Mouse (Mus musculus): ENCODE measurements around the gene Ttc33. TPM values are rescaled to one million over a fixed set of nuclear protein-coding genes. Genes with fewer than 3 reads are reported as not detected.
"Not testable (repeated sequence)": the region's sequence is repeated elsewhere in the genome, so short reads cannot be mapped to it uniquely, and the experiment has no call there.

The Ttc33 gene
- polyA plus RNA-seq, 1 experiment = 31.0 TPM

DNA sequence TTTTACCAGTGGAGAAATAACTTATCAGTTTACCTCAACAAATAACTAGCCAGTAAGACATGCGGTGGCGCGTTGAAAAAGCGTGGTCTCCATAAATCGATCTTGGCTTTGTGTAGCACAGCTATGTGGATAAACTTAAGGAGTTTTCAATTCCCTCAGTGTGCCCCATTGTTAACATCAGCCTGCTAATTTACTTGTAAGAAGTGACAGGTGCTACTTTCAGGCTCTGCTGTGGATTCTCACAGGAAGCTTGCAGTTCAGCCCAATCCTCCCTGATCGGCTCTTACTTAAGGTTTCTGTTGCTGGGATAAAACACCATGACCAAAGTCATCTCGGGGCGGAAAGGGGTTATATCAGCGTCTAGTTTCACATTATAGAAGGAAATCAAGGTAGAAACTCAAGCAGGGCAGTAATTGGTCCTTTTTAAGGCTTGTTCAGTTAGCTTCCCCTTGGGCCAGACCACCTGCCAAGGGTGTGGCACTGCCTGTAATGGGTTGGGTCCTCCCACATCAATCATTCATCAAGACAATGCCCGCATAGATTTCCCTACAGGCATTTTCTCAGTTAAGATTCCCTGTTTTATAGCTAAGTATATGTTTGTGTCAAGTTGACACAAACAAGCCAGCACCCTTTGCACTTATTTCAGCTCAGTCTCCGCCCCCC lies 526 bp upstream of the Ttc33 start:
- no peak for DNase-seq (ENCODE audit: low spot score)

DNA sequence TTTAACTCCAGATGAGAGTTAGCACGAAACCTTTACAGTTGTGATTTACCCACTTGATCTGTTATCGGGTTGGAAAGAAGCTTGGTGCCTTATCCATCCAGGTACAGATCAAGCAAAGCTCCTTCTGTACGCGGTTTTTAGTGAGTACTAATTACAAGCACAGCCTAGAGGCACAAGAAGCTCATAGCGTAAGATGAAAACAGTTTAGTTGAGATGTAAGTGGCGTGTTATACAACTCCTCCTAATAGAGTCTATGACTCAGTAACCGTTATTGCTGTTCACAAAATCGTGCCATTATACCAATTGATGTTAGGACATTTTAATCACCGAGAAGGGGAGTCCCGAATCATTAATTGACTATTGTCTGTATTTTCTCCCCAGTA lies 959 bp downstream of the Ttc33 start:
- DNase-seq (ENCODE audit: low spot score) = no peak

DNA sequence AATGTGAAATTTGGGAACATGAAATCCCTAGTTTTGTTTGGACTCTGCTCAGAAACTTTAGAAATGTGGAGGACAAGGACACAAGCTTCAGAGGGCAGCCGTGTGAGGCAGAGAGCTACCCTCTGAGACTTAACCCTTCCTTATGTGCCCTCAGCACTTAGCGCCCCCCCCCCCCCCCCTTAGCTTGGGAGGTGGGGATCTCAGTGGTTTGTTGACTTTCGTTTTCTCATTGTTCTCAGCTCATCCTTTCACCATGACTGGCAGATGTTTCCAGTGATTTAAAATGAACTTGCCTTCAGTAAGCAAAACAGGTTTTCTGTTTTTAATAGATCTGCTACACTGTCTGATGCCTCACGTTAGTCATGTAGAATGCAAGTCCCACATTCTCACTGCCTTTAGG lies 1.8 kb downstream of the Ttc33 start:
- DNase-seq (ENCODE audit: low spot score) = no peak

DNA sequence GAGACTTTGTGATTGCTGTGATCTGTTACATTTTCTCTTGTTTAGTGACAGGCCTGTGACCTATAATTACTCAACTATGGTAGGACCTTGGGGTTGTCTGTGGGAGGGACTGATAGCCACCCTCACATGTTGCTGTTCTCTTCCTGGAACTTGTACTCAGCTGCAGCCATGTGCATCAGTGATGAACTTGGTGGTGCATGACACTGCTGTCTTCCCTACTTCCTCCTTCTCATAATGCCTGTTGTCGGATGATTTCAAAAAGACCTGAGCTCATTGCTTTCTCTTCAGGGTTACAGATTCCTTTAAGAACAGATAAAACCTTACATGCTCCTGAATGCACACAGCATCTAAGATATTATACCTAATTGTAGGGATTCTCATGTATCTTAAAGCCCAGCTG lies 2.7 kb downstream of the Ttc33 start:
- DNase-seq (ENCODE audit: low spot score) = no peak

DNA sequence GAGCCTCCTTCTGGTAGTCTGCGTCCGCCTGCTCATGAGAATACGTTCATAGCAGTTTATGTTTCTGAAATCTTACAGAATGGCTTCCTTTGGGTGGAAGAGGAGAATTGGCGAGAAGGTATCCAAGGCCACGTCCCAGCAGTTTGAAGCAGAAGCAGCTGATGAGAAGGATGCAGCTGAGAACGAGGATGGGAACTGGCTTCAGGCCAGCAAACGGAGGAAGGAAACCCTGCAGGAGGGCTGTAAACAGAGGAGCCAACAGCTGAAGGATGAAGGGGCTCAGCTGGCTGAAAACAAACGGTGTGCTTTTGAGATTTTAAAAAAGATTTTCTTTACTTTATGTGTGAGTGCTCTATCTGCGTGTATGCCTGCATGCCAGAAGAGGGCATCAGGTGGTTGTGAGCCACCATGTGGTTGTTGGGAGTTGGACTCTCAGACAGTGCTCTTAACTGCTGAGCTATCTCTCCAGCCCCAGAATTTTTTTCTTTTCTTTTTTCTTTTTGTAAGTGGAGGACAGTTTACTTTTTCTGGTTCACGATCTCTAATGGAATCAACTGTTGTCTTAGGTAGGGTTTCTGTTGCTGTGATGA lies 4.3 kb downstream of the Ttc33 start:
- DNase-seq (ENCODE audit: low spot score) = no peak

DNA sequence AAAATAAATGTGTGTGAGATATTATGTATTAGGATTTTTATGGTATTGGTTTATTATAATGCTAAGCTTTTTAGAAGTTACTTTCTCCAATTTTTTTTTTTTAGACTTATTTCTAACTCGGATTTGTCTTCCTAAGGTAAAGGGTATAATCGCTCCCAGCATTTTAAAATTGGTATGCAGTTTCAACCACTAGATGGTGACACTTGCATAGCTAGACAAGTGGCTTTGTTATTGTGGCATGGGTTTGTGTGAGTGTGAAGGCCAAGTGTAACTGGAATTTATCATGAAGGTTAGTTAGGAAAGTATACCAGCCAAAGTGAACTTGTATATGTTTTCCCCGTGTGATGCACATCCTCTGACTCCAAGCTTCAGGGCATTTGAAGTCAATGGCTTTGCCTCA lies 8.5 kb downstream of the Ttc33 start:
- DNase-seq (ENCODE audit: low spot score) = no peak

DNA sequence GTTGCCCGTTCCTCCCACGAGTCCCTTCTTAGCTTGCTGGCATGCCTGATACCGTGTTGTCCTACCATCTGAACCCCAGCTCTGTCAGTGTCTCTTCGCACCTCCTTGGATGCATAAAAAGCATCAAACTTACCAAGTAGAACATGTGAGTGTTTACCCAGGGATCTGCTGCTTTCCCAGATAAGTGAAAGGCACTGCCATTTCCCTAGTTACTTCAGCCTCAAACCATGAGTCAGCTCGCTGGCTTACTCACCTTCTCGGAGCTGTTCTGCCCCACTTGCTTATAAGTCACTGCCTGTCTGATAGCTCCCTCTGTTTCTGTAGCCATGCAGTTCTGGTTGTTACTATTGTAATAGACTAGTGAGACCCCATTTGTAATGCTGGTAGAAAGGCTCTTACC lies 9.1 kb downstream of the Ttc33 start:
- DNase-seq (ENCODE audit: low spot score) = no peak

DNA sequence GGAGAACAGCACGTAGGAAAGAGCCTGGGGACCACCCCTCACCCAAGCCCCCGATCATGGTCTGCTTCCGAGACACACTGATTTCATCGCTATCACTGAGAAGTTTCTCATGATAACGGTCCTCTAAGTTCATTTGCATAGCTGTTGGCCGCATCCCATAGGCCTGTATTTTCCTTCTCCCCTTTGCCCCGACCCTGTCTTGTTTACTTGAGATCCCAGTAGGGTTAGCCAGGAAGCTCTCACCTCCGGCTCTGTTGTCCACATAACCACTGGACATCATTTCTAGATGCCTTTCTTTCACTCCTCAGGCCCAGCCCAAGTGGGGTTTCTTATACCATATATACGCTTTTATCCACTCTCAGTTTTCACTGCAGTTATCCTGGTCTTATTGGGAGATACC lies 9.6 kb downstream of the Ttc33 start:
- no peak for DNase-seq (ENCODE audit: low spot score)

DNA sequence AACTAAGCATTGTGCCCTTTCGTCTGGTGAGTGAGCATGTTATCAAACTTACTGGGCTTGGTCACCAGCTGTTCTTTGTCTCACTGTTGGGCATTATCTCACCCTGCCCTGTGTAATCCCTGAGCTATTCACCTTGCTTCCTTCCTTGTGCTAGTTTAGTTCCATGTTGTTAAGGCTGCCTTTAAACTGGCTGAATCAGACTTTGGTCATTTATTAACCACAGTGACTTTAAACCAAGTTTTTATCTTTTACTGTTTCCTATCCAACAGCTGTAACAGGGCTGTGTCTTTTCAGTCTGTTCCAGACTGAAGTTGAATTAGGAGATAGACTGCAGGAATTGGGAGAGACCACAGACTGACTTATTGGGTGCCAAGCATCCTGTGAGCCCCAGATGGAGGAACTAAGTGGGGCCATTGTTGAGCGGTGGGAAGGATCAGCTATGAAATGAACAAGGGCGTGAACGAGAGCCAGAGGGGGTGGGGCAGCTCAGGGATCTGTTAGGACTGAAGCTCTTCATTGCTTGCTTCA lies 10.7 kb downstream of the Ttc33 start:
- no peak for DNase-seq (ENCODE audit: low spot score)

DNA sequence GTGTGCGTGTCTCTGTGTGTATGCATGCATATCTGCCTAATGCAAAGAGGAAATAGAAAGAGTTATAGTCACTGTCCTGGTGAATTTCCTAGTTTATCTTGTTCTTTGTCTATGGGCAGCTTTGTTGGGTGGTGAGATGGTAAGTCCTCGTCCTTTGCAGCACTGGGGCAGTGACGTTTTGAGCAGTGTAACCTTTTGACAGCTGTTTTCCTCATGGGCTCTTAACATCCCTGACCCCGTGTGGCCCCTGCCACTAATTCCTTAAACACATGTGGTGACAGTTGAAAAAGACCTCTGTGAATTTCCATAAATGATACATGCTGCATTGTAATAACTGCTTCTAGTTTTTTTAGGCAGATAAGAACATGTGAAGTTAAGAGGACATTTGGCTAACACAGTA lies 11.4 kb downstream of the Ttc33 start:
- no peak for DNase-seq (ENCODE audit: low spot score)

DNA sequence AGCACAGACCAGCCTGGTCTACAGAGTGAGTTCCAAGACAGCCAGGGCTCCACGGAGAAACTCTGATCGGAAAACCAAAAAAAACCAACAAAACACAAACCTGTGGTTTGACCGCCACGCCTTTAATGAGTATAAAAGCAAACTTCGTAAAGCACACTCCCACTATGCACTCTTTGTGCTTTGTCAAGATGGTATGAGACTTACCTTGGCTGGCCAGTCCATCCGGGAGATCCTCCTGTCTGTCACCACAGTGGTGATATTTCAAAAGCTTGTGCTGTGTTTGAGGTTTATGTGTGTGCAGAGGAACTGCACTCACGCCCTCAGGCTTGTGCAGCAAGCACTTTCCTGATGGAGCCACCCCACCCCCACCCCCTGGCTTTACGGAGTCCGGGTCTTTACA lies 19.9 kb downstream of the Ttc33 start:
- DNase-seq (ENCODE audit: low spot score) = no peak

DNA sequence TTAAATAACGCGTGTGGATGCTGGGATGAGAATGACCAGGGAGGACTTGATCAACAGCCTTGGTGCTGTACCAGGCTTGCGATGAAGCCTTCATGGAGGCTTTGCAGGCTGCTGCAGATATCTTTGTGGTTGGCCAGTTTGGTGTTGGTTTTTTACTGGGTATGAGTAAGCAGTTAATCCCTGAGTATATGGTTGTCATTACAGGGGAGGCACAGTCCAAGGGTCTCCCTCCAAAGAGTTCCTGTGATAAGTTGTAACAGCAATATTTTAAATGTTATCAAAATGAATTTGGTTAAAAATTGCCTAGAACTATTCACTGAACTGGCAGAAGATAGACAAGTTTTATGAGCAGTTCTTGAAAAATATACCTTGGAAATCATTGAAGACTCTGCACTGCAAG lies 23.8 kb downstream of the Ttc33 start:
- DNase-seq (ENCODE audit: low spot score) = no peak

DNA sequence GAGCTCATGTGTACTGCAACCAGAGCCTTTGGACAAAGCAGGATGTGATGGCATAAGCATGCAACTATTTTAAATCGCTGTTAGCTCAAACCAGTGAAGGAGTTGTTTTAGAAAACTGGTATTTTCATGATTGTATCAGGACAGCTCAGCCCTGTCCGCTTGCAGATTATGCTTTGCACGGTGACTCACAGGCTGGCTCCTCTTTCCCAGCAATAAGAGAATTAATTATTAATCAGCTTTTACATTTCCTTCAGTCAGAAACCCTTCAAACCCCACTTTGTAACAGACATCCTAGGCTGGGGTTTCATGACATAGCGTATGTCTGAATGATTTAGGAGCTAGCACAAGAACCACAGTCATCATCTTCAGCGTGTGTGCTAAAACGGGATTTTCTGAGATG lies 35.2 kb downstream of the Ttc33 start:
- no peak for DNase-seq (ENCODE audit: low spot score)

DNA sequence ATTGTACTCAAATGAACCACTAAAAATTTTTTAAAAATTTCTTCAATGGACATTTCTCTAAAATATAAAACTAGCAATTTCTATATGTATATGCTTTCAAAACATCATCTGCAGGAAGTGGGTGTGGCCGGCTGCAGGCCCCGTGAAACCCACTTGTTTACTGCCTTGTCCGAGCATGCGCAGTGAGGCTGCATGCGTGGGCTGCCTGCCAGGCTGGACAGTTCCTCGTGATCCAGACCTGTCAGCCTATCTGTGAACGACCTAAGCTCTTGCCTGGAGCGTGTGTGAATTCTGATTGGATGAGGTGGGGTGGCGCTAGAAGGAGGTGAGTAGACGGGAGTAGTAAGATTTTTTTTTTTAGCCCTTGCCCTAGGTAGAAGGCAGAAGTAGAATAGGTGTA lies 45.4 kb downstream of the Ttc33 start:
- DNase-seq (ENCODE audit: low spot score) = not testable (repeated sequence)

DNA sequence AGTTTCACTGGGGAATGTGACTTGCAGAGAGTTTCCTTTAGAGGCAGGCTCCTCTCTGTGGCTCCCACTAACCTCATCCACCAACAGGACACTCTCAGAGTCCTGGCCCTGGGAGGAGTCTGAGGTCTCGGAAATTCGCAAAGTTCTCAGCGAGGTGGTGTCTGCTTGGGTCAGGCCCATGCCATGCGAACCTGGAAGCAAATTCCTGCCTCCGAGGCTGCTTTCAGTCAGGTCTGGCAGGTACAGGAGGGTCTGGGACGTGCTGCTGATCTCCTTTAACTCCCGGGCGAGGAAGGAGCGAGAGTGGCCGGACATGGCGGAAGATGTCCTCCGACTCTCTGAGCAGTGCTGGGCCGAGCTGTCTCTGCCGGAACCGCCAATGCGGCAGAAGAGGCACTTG lies 49.3 kb downstream of the Ttc33 start:
- no peak for DNase-seq (ENCODE audit: low spot score)

DNA sequence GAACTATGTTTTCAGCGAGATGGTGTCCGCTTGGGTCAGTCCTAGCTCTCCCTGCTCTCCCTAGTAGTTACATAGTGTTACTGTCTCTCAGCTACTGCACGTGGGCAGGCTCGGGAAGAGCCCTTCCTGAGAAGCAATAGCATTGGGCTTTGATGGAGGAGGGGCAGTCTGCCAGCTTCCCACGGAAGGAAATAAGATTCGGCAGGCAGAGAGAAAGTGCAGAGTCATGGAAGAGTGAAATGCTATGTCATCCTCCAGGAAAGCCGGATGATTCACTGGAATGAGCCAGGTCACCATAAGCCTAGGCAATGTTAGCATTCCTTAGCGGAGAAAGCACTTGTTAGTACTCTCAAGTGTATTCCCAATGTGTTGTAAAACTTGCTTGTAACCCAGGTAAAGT lies 50.2 kb downstream of the Ttc33 start:
- no peak for DNase-seq (ENCODE audit: low spot score)

DNA sequence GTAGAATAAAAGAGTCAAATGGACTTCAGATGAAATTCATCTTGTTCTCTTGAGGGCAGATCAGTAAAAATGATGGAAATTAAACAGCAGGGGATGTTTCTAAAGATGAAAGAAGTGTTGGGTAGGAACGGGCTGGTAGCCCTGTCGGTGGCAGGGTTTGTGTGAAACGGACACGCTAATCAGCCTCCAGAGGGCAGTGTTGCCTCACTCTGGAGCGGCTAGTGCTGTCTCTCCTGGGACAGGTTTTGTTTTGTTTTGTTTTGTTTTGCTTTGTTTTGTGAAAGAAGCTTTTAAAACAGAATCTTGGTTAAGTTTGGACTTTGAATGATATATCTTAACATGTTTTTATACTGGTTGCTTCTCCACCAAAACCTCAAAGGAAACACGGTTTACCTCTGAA lies 51.2 kb downstream of the Ttc33 start:
- peak; percentile 57 for DNase-seq (ENCODE audit: low spot score)

DNA sequence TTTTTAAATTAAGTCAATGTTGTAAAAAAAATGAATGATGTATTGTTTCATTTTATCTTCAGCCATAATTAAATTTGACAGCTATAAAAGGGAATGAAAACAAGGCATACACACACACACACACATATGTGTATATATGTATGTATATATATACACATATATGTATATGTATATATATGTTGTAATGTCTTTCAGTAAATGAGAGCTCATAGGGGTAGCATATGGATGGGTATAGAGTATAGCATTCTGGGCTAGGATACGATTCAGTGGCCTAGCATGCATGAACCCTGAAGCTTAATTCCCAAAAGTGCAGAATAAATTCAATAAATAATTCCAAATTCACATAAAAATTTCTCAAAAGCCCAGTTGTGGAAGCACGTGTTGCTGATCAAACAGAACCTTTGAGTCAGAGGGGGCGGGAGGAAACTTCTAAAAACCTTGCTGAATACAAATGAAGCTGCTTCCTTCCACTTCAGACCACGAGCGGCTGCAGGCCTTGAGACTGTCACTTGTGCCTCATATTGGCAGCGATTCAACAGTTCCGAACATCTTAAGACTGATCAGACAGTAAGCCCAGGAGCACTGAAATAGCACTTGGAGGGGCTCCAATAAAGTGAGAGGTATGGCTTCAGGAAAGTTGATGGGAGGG lies 51.8 kb downstream of the Ttc33 start:
- no peak for DNase-seq (ENCODE audit: low spot score)

DNA sequence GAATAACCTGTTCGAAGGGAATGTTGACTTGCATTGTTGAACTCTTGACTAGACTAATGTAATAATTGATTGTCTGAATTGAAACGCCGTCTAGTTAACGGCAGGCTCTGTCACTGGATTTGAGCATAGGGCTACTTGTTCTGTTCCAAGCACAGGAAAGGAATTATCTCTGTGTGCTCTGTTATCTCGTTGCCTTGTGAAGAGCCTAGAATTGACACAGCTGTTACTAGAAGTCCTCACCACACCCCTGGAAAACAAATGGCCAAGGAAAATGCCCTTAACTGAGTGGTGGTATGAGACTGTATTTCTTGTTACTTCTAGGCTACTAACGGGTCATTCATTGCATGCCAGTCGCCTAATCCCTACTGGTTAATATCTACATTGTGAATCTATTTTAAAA lies 52.7 kb downstream of the Ttc33 start:
- no peak for DNase-seq (ENCODE audit: low spot score)

DNA sequence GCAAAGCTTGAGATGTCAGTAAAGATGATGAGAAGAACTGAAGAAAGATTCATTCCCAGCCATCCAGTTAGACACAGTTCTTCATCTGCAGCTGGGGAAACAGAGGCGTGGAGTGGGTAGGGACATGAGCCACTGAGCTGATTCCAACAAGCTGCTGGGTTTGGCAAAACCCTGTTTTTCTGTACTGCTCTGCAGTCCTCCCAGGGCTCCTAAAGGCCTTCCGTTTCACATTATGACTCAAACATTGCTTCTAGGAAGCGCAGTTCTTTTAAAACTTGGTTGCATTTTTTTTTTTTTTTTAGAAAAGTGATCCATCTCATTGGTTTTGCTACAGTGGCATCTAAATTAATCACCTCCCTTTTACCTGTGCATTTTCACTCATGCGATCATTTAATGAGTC lies 53.2 kb downstream of the Ttc33 start:
- DNase-seq (ENCODE audit: low spot score) = no peak

DNA sequence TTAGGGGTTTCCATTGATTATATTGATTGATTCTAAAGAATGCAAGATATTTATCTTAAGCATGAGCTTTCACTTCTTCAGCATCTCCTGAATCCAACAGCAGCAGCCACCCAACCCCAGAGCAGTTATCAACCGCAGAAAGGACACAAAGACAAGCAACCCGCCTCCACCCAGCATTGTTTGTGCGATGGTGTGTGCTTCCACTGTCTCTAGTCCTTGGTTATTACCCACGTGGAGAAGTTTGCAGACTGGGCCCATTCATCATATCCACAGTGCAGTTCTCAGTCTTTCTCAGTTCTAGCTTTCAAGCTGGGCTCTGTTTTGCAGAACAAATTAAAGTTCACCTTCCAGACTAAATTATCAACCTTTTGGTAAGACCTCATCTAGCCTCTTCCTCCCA lies 54.0 kb downstream of the Ttc33 start:
- no peak for DNase-seq (ENCODE audit: low spot score)

DNA sequence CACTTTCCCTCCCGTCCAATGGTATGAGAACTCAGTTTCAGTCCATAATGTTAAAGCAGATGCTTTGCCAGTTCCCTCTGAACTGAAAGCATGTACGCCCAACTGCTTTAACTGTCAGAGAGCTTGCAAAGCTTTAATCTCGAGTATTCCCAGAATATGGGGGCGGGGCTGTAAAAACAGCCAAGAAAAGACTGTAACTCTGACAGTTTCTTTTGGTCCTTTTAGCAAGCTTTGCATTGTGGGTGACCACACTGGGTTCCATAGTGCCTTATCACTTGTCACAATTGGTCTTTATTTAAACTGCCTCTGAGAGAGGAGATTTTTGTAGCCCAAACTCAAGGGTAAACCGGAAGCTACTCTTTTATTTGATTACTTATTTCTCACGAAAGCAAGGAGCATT lies 54.6 kb downstream of the Ttc33 start:
- DNase-seq (ENCODE audit: low spot score) = no peak

DNA sequence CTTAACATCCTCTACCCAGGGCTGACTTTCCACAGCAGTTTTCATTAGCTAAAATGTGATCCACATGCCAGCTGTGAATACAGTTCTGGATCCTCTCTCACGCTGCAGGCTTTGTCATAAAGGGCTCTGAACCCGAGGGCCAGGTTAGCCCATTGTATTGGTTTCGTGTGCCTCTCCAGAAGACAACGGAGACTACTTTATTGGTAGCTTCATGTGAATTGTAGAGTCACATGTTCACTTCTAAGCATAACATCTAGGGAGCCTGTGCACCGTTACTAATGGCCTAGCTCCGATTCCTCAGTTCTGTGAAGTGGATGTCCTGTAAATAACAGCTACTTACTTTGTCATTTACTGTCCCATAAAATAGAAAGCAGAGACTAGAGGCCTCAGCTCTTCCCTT lies 55.0 kb downstream of the Ttc33 start:
- DNase-seq (ENCODE audit: low spot score) = no peak
